Mouse (Mus musculus): Measurements from ENCODE around the gene Gsto1. TPM values are rescaled to one million over a fixed set of nuclear protein-coding genes. Genes with fewer than 3 reads are reported as not detected.
"Not testable (repeated sequence)": the region's sequence is repeated elsewhere in the genome, so short reads cannot be mapped to it uniquely, and the experiment has no call there.

Gene Gsto1
- polyA plus RNA-seq, 1 experiment = 263 TPM

- no peak for TF ChIP-seq GATA1 (IDR thresholded peaks at IDR 0.05; ENCODE audit: borderline replicate concordance, low read length)
- H3K4me1 ChIP-seq = peaks cover 4% of the 10 kb centered on the region
- H3K9me3 ChIP-seq = no peaks in the 10 kb centered on the region
- no peaks in the 10 kb centered on the region for H3K36me3 ChIP-seq (replicated peaks; ENCODE audit: low read length)
- peaks cover 10% of the 10 kb centered on the region for H3K27me3 ChIP-seq (replicated peaks)
- no peak overlapping the region for H3K4me3 ChIP-seq (replicated peaks)
Measured at GRCm38 (mm10) chr19:47831111-47831510, 23.7 kb upstream of the Gsto1 start.

- Histone ChIP-seq H3K9me3 (no peaks in the 10 kb centered on the region), H3K4me3 (replicated peaks) (no peak overlapping the region), H3K4me1 (peaks cover 13% of the 10 kb centered on the region), H3K27me3 (replicated peaks) (peaks cover 19% of the 10 kb centered on the region), H3K36me3 (replicated peaks; ENCODE audit: low read length) (no peaks in the 10 kb centered on the region)
- TF ChIP-seq GATA1 (IDR thresholded peaks at IDR 0.05; ENCODE audit: borderline replicate concordance, low read length) = no peak
- TF ChIP-seq FLI1 (IDR thresholded peaks at IDR 0.05; ENCODE audit: low read length) = no peak
Measured at GRCm38 (mm10) chr19:47832316-47832715, 22.5 kb upstream of the Gsto1 start.

- TF ChIP-seq FLI1 (IDR thresholded peaks at IDR 0.05; ENCODE audit: low read length) (no peak), GATA1 (IDR thresholded peaks at IDR 0.05; ENCODE audit: borderline replicate concordance, low read length) (no peak)
- Histone ChIP-seq H3K27me3 (replicated peaks) (peaks cover 31% of the 10 kb centered on the region), H3K9me3 (no peaks in the 10 kb centered on the region), H3K36me3 (replicated peaks; ENCODE audit: low read length) (no peaks in the 10 kb centered on the region), H3K4me3 (replicated peaks) (no peak overlapping the region), H3K4me1 (peaks cover 13% of the 10 kb centered on the region)
Measured at GRCm38 (mm10) chr19:47834614-47835013, 20.2 kb upstream of the Gsto1 start.

- no peaks in the 10 kb centered on the region for H3K36me3 ChIP-seq (replicated peaks; ENCODE audit: low read length)
- H3K9me3 ChIP-seq = peaks cover 3% of the 10 kb centered on the region
- no peak for TF ChIP-seq GATA1 (IDR thresholded peaks at IDR 0.05; ENCODE audit: borderline replicate concordance, low read length)
- no peak for TF ChIP-seq FLI1 (IDR thresholded peaks at IDR 0.05; ENCODE audit: low read length)
- H3K4me3 ChIP-seq (replicated peaks) = no peak overlapping the region
- H3K27me3 ChIP-seq (replicated peaks) = peaks cover 33% of the 10 kb centered on the region
- peaks cover 13% of the 10 kb centered on the region for H3K4me1 ChIP-seq
Measured at GRCm38 (mm10) chr19:47835776-47836175, 19.0 kb upstream of the Gsto1 start.

GRCm38 (mm10) chr19:47836701-47837526 lies 17.9 kb upstream of the Gsto1 start:
- Histone ChIP-seq H3K4me3 (replicated peaks) (peak overlapping the region; percentile 92), H3K9me3 (peaks cover 4% of the 10 kb centered on the region), H3K36me3 (replicated peaks; ENCODE audit: low read length) (no peaks in the 10 kb centered on the region), H3K4me1 (peaks cover 13% of the 10 kb centered on the region), H3K27me3 (replicated peaks) (peaks cover 33% of the 10 kb centered on the region)
- TF ChIP-seq GATA1 (IDR thresholded peaks at IDR 0.05; ENCODE audit: borderline replicate concordance, low read length) (no peak), FLI1 (IDR thresholded peaks at IDR 0.05; ENCODE audit: low read length) (no peak)

- Histone ChIP-seq H3K4me1 (peaks cover 13% of the 10 kb centered on the region), H3K27me3 (replicated peaks) (peaks cover 33% of the 10 kb centered on the region), H3K4me3 (replicated peaks) (peak overlapping the region; percentile 92), H3K9me3 (peaks cover 4% of the 10 kb centered on the region), H3K36me3 (replicated peaks; ENCODE audit: low read length) (no peaks in the 10 kb centered on the region)
- no peak for TF ChIP-seq GATA1 (IDR thresholded peaks at IDR 0.05; ENCODE audit: borderline replicate concordance, low read length)
- TF ChIP-seq FLI1 (IDR thresholded peaks at IDR 0.05; ENCODE audit: low read length) = no peak
Measured at GRCm38 (mm10) chr19:47837527-47837901, 17.3 kb upstream of the Gsto1 start.

GRCm38 (mm10) chr19:47841234-47841633 lies 13.5 kb upstream of the Gsto1 start:
- H3K9me3 ChIP-seq = not testable (repeated sequence)

GRCm38 (mm10) chr19:47849735-47850134 lies 5.0 kb upstream of the Gsto1 start:
- no peaks in the 10 kb centered on the region for H3K36me3 ChIP-seq (replicated peaks; ENCODE audit: low read length)

More at GRCm38 (mm10) chr19:47841234-47841633, 13.5 kb upstream of the Gsto1 start:
- H3K27me3 ChIP-seq (replicated peaks) = peaks cover 31% of the 10 kb centered on the region
- H3K4me3 ChIP-seq (replicated peaks); H3K36me3 ChIP-seq (replicated peaks; ENCODE audit: low read length): not testable (repeated sequence)
- H3K4me1 ChIP-seq = peaks cover 13% of the 10 kb centered on the region

GRCm38 (mm10) chr19:47852131-47852530 lies 2.6 kb upstream of the Gsto1 start:
- Histone ChIP-seq H3K9me3 (peaks cover 11% of the 10 kb centered on the region), H3K4me1 (peaks cover 50% of the 10 kb centered on the region)
- H3K27me3 ChIP-seq (replicated peaks); H3K4me3 ChIP-seq (replicated peaks); H3K36me3 ChIP-seq (replicated peaks; ENCODE audit: low read length): not testable (repeated sequence)

More at GRCm38 (mm10) chr19:47849735-47850134, 5.0 kb upstream of the Gsto1 start:
- H3K4me1 ChIP-seq = peaks cover 35% of the 10 kb centered on the region
- H3K4me3 ChIP-seq (replicated peaks) = no peak overlapping the region
- H3K27me3 ChIP-seq (replicated peaks) = no peaks in the 10 kb centered on the region
- no peak for TF ChIP-seq FLI1 (IDR thresholded peaks at IDR 0.05; ENCODE audit: low read length)
- peaks cover 11% of the 10 kb centered on the region for H3K9me3 ChIP-seq

GRCm38 (mm10) chr19:47853053-47853452 lies 1.7 kb upstream of the Gsto1 start:
- TF ChIP-seq GATA1 (IDR thresholded peaks at IDR 0.05; ENCODE audit: borderline replicate concordance, low read length) (no peak), FLI1 (IDR thresholded peaks at IDR 0.05; ENCODE audit: low read length) (no peak)
- Histone ChIP-seq H3K4me1 (peaks cover 50% of the 10 kb centered on the region), H3K27me3 (replicated peaks) (no peaks in the 10 kb centered on the region), H3K9me3 (peaks cover 11% of the 10 kb centered on the region), H3K36me3 (replicated peaks; ENCODE audit: low read length) (peaks cover 11% of the 10 kb centered on the region), H3K4me3 (replicated peaks) (no peak overlapping the region)

Measured in megakaryocyte, embryonic 14.5 days (primary cell).